Mouse (Mus musculus): Measurements from ENCODE around the gene Gm20812. TPM values are rescaled to one million over a fixed set of nuclear protein-coding genes. Genes with fewer than 3 reads are reported as not detected.
"Not testable (repeated sequence)": the region's sequence is repeated elsewhere in the genome, so short reads cannot be mapped to it uniquely, and the experiment has no call there.

The Gm20812 gene
- polyA plus RNA-seq (2012; rRNA removed) = not detected in 2 replicates

- DNase-seq (ENCODE audit: low read depth) = not testable (repeated sequence)
Observed at GRCm38 (mm10) chrY:12381681-12382080, at the start of gene Gm20812. TSS of gene Gm20812 (plus strand) at chrY:12381981.

Other genes starting within 250 kb of the Gm20812 start
- gene Gm29554, start 108.0 kb upstream of the Gm20812 start, polyA plus RNA-seq (2012; rRNA removed) = not detected in 2 replicates

All from brain, embryonic 14.5 days (tissue).